Mouse (Mus musculus) liver, embryonic 16.5 days (tissue): ENCODE measurements around the gene Ank. TPM values are rescaled to one million over a fixed set of nuclear protein-coding genes. Genes with fewer than 3 reads are reported as not detected.

Experiments used
- ATAC-seq: fragments of 200-750 bp; cut with Nextera tagmentation; 2 replicates; pipeline ENCODE4 v1.8.0; 2017; ENCODE audit warnings: low read depth, mild to moderate bottlenecking, moderate number of reproducible peaks, moderate library complexity
- H3K27ac ChIP-seq: fragments of 300-500 bp; sonication (generic); 2 replicates; pipeline ENCODE4 v1.5.1; 2014; ENCODE audit warnings: mild to moderate bottlenecking, low read length
- H3K27me3 ChIP-seq: fragments of 300-500 bp; sonication (generic); 2 replicates; pipeline ENCODE4 v1.6.1; 2014; ENCODE audit warnings: low read depth, low read length, mixed read lengths; ENCODE audit not compliant: control insufficient read depth, insufficient read depth
- H3K36me3 ChIP-seq: fragments of 300-500 bp; sonication (generic); 2 replicates; pipeline ENCODE4 v1.6.1; 2014; ENCODE audit warnings: mild to moderate bottlenecking; ENCODE audit not compliant: control insufficient read depth, insufficient read depth
- H3K4me1 ChIP-seq: fragments of 300-500 bp; sonication (generic); 2 replicates; pipeline ENCODE4 v1.6.1; 2014; ENCODE audit warnings: low read depth, low read length, mixed read lengths; ENCODE audit not compliant: control insufficient read depth
- H3K4me2 ChIP-seq: fragments of 300-500 bp; sonication (generic); 2 replicates; pipeline ENCODE4 v1.6.1; 2014; ENCODE audit warnings: low read depth, low read length, mixed read lengths
- H3K4me3 ChIP-seq: fragments of 300-500 bp; sonication (generic); 2 replicates; pipeline ENCODE4 v1.5.1; 2014; ENCODE audit warnings: low read depth, mild to moderate bottlenecking, low read length
- H3K9ac ChIP-seq: fragments of 300-500 bp; sonication (generic); 2 replicates; pipeline ENCODE4 v1.6.1; 2014; ENCODE audit warnings: low read depth, low read length
- H3K9me3 ChIP-seq: fragments of 300-500 bp; sonication (generic); replicated peaks from 2 replicates; pipeline ENCODE4 v1.6.1; 2016; ENCODE audit warnings: low read length; ENCODE audit not compliant: control insufficient read depth
- WGBS: fragments of 180-500 bp; shearing (Covaris S2); extraction: QIAGEN DNeasy Blood & Tissue Kit; methylation state at CpG from one replicate; pipeline ENCODE4 v1.1.7; 2014; ENCODE audit not compliant: insufficient replicate concordance; 5-methylcytosine and 5-hydroxymethylcytosine counted together
- polyA plus RNA-seq: library from polyadenylated mRNA; unstranded; fragments of >200 nt; fragmentation: Nextera tagmentation; extraction: Ambion mirVana; gene quantifications from 2 replicates; pipeline ENCODE4 v1.2.1, GENCODE M21; 2015

Gene Ank
- polyA plus RNA-seq, 1 experiment from 2014 or later: 6.6 TPM

GRCm38 (mm10) chr15:27598786-27599385 lies 132.4 kb downstream of the Ank start:
- H3K36me3 ChIP-seq: peaks cover 8% of the 10 kb centered on the region
- no peak for ATAC-seq
- WGBS: 89% methylated on average over 13 of the region's 13 CpGs

GRCm38 (mm10) chr15:27600524-27600923 lies 134.0 kb downstream of the Ank start:
- WGBS: 73% methylated on average over 5 of the region's 5 CpGs
- Histone ChIP-seq H3K4me3 (no peak overlapping the region), H3K36me3 (peaks cover 4% of the 10 kb centered on the region), H3K4me2 (no peak overlapping the region), H3K9ac (no peak overlapping the region), H3K27me3 (no peaks in the 10 kb centered on the region), H3K27ac (no peak overlapping the region), H3K9me3 (no peaks in the 10 kb centered on the region), H3K4me1 (peaks cover 3% of the 10 kb centered on the region)
- no peak for ATAC-seq

More at GRCm38 (mm10) chr15:27598786-27599385, 132.4 kb downstream of the Ank start:
- H3K4me2 ChIP-seq: no peak overlapping the region
- no peaks in the 10 kb centered on the region for H3K27me3 ChIP-seq
- H3K4me3 ChIP-seq: no peak overlapping the region
- no peaks in the 10 kb centered on the region; the same call in none of the 2 replicates for H3K4me1 ChIP-seq
- no peaks in the 10 kb centered on the region for H3K9me3 ChIP-seq
- no peak overlapping the region for H3K27ac ChIP-seq
- no peak overlapping the region for H3K9ac ChIP-seq

GRCm38 (mm10) chr15:27604558-27604957 lies 138.1 kb downstream of the Ank start:
- Histone ChIP-seq H3K27ac (peak overlapping the region; percentile 65), H3K4me2 (no peak overlapping the region), H3K9me3 (no peaks in the 10 kb centered on the region), H3K4me3 (no peak overlapping the region), H3K4me1 (peaks cover 3% of the 10 kb centered on the region), H3K36me3 (peaks cover 7% of the 10 kb centered on the region), H3K9ac (no peak overlapping the region), H3K27me3 (no peaks in the 10 kb centered on the region)
- WGBS: 68% methylated on average over 3 of the region's 3 CpGs
- peak; percentile 76 for ATAC-seq

DNA sequence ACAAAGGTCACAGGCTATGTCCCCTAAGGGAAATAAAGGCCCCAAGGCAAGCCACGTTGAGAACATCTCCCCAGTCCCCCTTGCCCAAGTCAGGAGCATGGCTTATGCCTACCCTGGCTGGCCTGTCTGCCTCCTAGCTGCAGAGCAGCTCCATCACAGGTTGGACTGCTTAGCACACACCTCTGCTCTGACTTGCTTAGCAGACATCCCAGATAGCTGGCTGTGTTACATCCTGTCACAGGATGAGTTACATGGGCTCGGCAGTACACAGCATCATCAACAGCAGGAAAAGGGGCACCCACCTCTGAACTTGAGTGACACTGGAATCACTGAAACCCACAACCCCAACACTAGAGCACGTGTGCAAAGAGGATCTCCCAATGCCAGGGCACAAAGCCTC lies 138.8 kb downstream of the Ank start:
- Histone ChIP-seq H3K9me3 (no peaks in the 10 kb centered on the region), H3K27me3 (no peaks in the 10 kb centered on the region), H3K4me1 (peaks cover 3% of the 10 kb centered on the region), H3K4me3 (no peak overlapping the region), H3K27ac (no peak overlapping the region), H3K4me2 (no peak overlapping the region), H3K9ac (no peak overlapping the region), H3K36me3 (peaks cover 7% of the 10 kb centered on the region)
- 65% methylated on average over 3 of the region's 3 CpGs for WGBS
- ATAC-seq: no peak; the same call in 1 of the 2 replicates

DNA sequence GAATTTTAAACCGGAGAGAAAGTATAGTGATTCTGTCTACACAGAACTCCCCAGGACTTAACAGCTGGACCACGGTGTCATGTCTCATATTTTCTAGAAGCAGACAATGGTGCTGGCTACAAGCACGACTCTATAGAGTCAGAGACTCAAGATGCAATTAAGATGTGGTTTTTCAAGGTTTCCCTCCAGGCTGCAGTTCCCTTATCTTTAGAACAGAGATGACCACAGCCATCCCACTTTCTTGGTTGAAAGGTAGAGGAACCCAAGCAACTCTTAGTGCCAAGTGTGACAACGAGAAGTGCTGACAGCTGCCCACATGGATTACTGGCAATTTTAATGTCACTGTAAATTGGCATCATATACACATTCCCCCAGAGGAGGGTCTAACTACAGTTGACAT lies 143.1 kb downstream of the Ank start:
- Histone ChIP-seq H3K27me3 (no peaks in the 10 kb centered on the region), H3K36me3 (peaks cover 15% of the 10 kb centered on the region), H3K4me1 (peaks cover 3% of the 10 kb centered on the region), H3K4me2 (no peak overlapping the region), H3K4me3 (no peak overlapping the region), H3K9ac (no peak overlapping the region), H3K9me3 (no peaks in the 10 kb centered on the region), H3K27ac (no peak overlapping the region)
- no peak for ATAC-seq
- WGBS: 38% methylated on average over 4 of the region's 4 CpGs

DNA sequence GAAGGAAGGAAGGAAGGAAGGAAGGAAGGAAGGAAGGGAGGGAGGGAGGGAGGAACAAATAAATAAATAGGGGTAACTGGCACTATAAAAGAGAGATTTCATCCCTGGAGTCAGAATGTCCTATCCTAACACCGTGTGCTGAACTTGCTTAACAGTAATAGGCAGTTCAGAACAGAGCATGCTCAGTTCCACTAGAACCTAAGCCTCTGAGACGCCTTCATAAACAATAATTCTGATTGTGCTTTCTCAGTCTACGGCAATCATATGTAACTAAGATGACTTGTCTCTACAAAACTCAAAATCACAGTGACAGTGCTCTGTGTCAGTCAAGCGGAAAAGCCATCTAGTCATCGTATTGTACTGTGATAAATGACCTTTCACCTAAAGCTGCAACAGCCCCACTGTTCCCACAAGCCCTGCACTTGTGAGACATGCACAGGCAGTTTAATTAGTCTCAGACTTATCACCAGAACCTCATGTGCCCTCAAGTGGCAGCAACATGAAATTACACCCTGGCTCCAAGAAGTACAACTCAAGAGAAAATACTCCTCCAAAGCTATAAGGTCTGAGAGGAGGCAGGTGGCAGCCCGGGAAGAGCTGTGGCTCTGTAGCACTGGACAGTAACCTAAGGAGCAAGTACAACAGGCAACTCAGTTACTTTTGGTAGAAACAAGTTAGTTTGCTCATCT lies 146.2 kb downstream of the Ank start:
- peak; percentile 43; the same call in 1 of the 2 replicates for ATAC-seq
- Histone ChIP-seq H3K9ac (no peak overlapping the region), H3K9me3 (no peaks in the 10 kb centered on the region), H3K4me2 (no peak overlapping the region), H3K36me3 (peaks cover 16% of the 10 kb centered on the region), H3K4me1 (no peaks in the 10 kb centered on the region), H3K27me3 (no peaks in the 10 kb centered on the region), H3K4me3 (no peak overlapping the region), H3K27ac (no peak overlapping the region)
- WGBS: 45% methylated on average over 6 of the region's 6 CpGs

GRCm38 (mm10) chr15:27613255-27613654 lies 146.8 kb downstream of the Ank start:
- H3K4me3 ChIP-seq: no peak overlapping the region
- ATAC-seq: peak; percentile 67
- no peaks in the 10 kb centered on the region for H3K27me3 ChIP-seq
- H3K36me3 ChIP-seq: peaks cover 16% of the 10 kb centered on the region
- 78% methylated on average over 4 of the region's 4 CpGs for WGBS
- no peak overlapping the region for H3K4me2 ChIP-seq
- H3K9ac ChIP-seq: no peak overlapping the region
- no peaks in the 10 kb centered on the region for H3K4me1 ChIP-seq
- H3K27ac ChIP-seq: no peak overlapping the region
- H3K9me3 ChIP-seq: no peaks in the 10 kb centered on the region

GRCm38 (mm10) chr15:27616159-27616558 lies 149.7 kb downstream of the Ank start:
- no peaks in the 10 kb centered on the region for H3K9me3 ChIP-seq
- H3K36me3 ChIP-seq: peaks cover 12% of the 10 kb centered on the region
- no peaks in the 10 kb centered on the region for H3K27me3 ChIP-seq
- peaks cover 9% of the 10 kb centered on the region for H3K4me1 ChIP-seq
- no peak overlapping the region for H3K27ac ChIP-seq
- WGBS: 71% methylated on average over 4 of the region's 4 CpGs
- ATAC-seq: no peak
- H3K4me2 ChIP-seq: no peak overlapping the region
- no peak overlapping the region for H3K9ac ChIP-seq
- no peak overlapping the region for H3K4me3 ChIP-seq

DNA sequence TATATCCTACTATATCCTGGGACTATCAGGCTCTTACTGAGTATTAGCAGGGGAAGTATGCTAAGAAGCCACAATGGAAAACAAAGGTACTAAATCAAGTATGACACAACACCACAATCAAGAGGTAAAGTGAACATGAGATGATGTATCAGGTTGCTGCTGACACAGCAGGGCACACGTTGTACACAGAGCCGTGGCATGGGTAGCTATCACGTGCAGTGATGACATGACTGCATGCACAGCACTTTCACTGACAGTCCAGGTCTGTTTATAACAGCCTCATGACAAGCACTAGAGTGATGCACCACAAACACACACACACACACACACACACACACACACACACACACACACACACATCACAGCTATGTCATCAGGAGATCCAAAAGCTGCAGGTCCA lies 150.8 kb downstream of the Ank start:
- Histone ChIP-seq H3K27ac (no peak overlapping the region), H3K27me3 (no peaks in the 10 kb centered on the region), H3K4me2 (no peak overlapping the region), H3K36me3 (peaks cover 8% of the 10 kb centered on the region), H3K4me1 (peaks cover 9% of the 10 kb centered on the region), H3K9ac (no peak overlapping the region), H3K4me3 (no peak overlapping the region), H3K9me3 (no peaks in the 10 kb centered on the region)
- WGBS: 78% methylated on average over 3 of the region's 3 CpGs
- ATAC-seq: no peak
